Comparison of ENCODE assay signal across 22 mouse cellular contexts in genomic region chr6:97224505-97224904, GRCm38 (mm10). TPM values are rescaled to one million over a fixed set of nuclear protein-coding genes. Genes with fewer than 3 reads are reported as not detected.
DNase-seq lines count a peak whose midpoint lies in the region; ATAC-seq and TF ChIP-seq lines count a peak whose summit lies in the region.
"Had no signal": no experiment of that assay in that cellular context is flagged by ENCODE, and none has a peak within 500 bp of the region (broad histone marks: within the 10 kb centered on the region; RNA-seq: fewer than 3 reads in every experiment).

No protein-coding gene starts in this region.

- no peaks in the 10 kb centered on the region for H3K27me3 ChIP-seq in heart, adult 2 months (ENCODE audit: control insufficient read depth, insufficient read depth, low read length)
- H3K27me3 ChIP-seq in neural tube, embryonic 15.5 days (replicated peaks): no peaks in the 10 kb centered on the region
- H3K27me3 ChIP-seq: embryonic facial prominence, embryonic 13.5 days; forebrain, embryonic 12.5 days; intestine, embryonic 15.5 days had no signal

- peak; percentile 38 for DNase-seq in cerebellum, adult 9-11 months
- no peak for DNase-seq in cerebellum, postnatal 10 days
- no peak for DNase-seq in heart, adult 2 months
- DNase-seq in heart, postnatal 4 days: no peak
- peak; percentile 16 for DNase-seq in T-cell, adult 2 months (ENCODE audit: low spot score)
- DNase-seq in brain, adult 2 months (ENCODE audit: low read depth, low spot score): peak; percentile 47
- DNase-seq: adrenal gland, adult 8-10 months; adrenal gland, postnatal 36 days; cerebellum, adult 8-10 months; gastrocnemius, postnatal 25 days; heart, postnatal 14 days; kidney, adult 18-20 months had no signal

- H3K36me3 ChIP-seq in heart, adult 2 months (ENCODE audit: control insufficient read depth, insufficient read depth, low read length): peaks cover 16% of the 10 kb centered on the region
- H3K36me3 ChIP-seq in neural tube, embryonic 15.5 days: peaks cover 8% of the 10 kb centered on the region; the same call in 1 of the 2 replicates

- no peaks in the 10 kb centered on the region for H3K9me3 ChIP-seq in neural tube, embryonic 15.5 days (replicated peaks)
- H3K9me3 ChIP-seq: embryonic facial prominence, embryonic 13.5 days; forebrain, embryonic 12.5 days; hindbrain, embryonic 10.5 days; intestine, embryonic 15.5 days had no signal

- ATAC-seq in neural tube, embryonic 15.5 days (ENCODE audit: low FRiP score): no peak
- ATAC-seq: forebrain, embryonic 16.5 days; intestine, embryonic 15.5 days had no signal

- no peak for TF ChIP-seq POLR2A in heart, adult 2 months (IDR thresholded peaks at IDR 0.05; ENCODE audit: insufficient read depth, low read depth, low read length)

- H3K4me1 ChIP-seq in heart, adult 2 months (ENCODE audit: control insufficient read depth, insufficient read depth, low read length): peaks cover 19% of the 10 kb centered on the region
- peaks cover 16% of the 10 kb centered on the region for H3K4me1 ChIP-seq in neural tube, embryonic 15.5 days
- H3K4me1 ChIP-seq: intestine, embryonic 15.5 days had no signal

- peaks cover 2% of the 10 kb centered on the region for H3K79me2 ChIP-seq in heart, adult 2 months (replicated peaks; ENCODE audit: control insufficient read depth, insufficient read depth, low read length)

- no peak for TF ChIP-seq EP300 in heart, adult 2 months (IDR thresholded peaks at IDR 0.05; ENCODE audit: insufficient read depth, low read depth, low read length)

- H3K9ac ChIP-seq in heart, adult 2 months (ENCODE audit: low read depth, low read length): no peak overlapping the region
- no peak overlapping the region for H3K9ac ChIP-seq in neural tube, embryonic 15.5 days (replicated peaks)
- H3K9ac ChIP-seq: embryonic facial prominence, embryonic 13.5 days; forebrain, embryonic 12.5 days; hindbrain, embryonic 14.5 days; intestine, embryonic 15.5 days had no signal

- H3K4me2 ChIP-seq in neural tube, embryonic 15.5 days: no peak overlapping the region
- H3K4me2 ChIP-seq: embryonic facial prominence, embryonic 13.5 days; forebrain, embryonic 12.5 days; hindbrain, embryonic 14.5 days; intestine, embryonic 15.5 days had no signal

- H3K27ac ChIP-seq in heart, adult 2 months: peak overlapping the region; percentile 29
- H3K27ac ChIP-seq in neural tube, embryonic 15.5 days (replicated peaks): no peak overlapping the region
- H3K27ac ChIP-seq: embryonic facial prominence, embryonic 13.5 days; forebrain, embryonic 12.5 days; hindbrain, embryonic 10.5 days; hindbrain, embryonic 14.5 days; intestine, embryonic 15.5 days had no signal

- intact Hi-C loops in heart, adult 2 months (cut with DNase I): no loop called here

- no peak overlapping the region for H3K4me3 ChIP-seq in heart, adult 2 months
- H3K4me3 ChIP-seq in neural tube, embryonic 15.5 days (replicated peaks): no peak overlapping the region
- H3K4me3 ChIP-seq: embryonic facial prominence, embryonic 13.5 days; forebrain, embryonic 12.5 days; hindbrain, embryonic 10.5 days; intestine, embryonic 15.5 days had no signal

- 0 out of 2 replicates have a peak, but pooled peaks have one; percentile 7 for TF ChIP-seq CTCF in heart, adult 2 months (IDR thresholded peaks at IDR 0.05)

- 90% methylated on average over 8 of the region's 8 CpGs for WGBS in heart, adult 2 months
- 94% methylated on average over 8 of the region's 8 CpGs for WGBS in neural tube, embryonic 15.5 days

RNA-seq across cellular contexts. Expression of gene Arl6ip5, which starts 14.0 kb away (rescaled TPM):
- 100 to 1,000 TPM; 122 to 138 TPM for total RNA-seq in heart, adult 2 months (2021)
- 97.8 and 147 TPM in 2 replicates for polyA plus RNA-seq in heart, adult 2 months (2012; rRNA removed)
- 10 to 100 TPM; 94.2 to 95.1 TPM for total RNA-seq in heart, postnatal 4 days (2021)
- polyA plus RNA-seq in neural tube, embryonic 15.5 days (2015; fragmentation: Nextera tagmentation; extraction: Ambion mirVana): 137 and 143 TPM in 2 replicates

RNA-seq across cellular contexts. Expression of gene Uba3, which starts 19.1 kb away (rescaled TPM):
- total RNA-seq in heart, adult 2 months (2021): 10 to 100 TPM; 55.2 to 59.3 TPM
- 20.0 and 46.9 TPM in 2 replicates for polyA plus RNA-seq in heart, adult 2 months (2012; rRNA removed)
- total RNA-seq in heart, postnatal 4 days (2021): 10 to 100 TPM; 80.9 to 86.9 TPM
- polyA plus RNA-seq in neural tube, embryonic 15.5 days (2015; fragmentation: Nextera tagmentation; extraction: Ambion mirVana): 82.6 and 84.8 TPM in 2 replicates

RNA-seq across cellular contexts. Expression of gene Lmod3, which starts 28.1 kb away (rescaled TPM):
- 10 to 100 TPM; 50.1 to 63.0 TPM for total RNA-seq in heart, adult 2 months (2021)
- polyA plus RNA-seq in heart, adult 2 months (2012; rRNA removed): 26.3 and 40.0 TPM in 2 replicates
- 10 to 100 TPM; 47.8 to 48.0 TPM for total RNA-seq in heart, postnatal 4 days (2021)
- polyA plus RNA-seq in neural tube, embryonic 15.5 days (2015; fragmentation: Nextera tagmentation; extraction: Ambion mirVana): 0.61 and 0.63 TPM in 2 replicates
- total RNA-seq: adrenal gland, postnatal 36 days; granulocyte monocyte progenitor cell, adult 5-6 weeks had no signal
- polyA plus RNA-seq: forebrain, embryonic 16.5 days; frontal cortex, adult 2 months; hindbrain, embryonic 10.5 days; hindbrain, embryonic 14.5 days; kidney, embryonic 14.5 days had no signal

RNA-seq across cellular contexts. Expression of gene Tmf1, which starts 45.6 kb away (rescaled TPM):
- 10 to 100 TPM; 35.7 to 43.6 TPM for total RNA-seq in heart, adult 2 months (2021)
- polyA plus RNA-seq in heart, adult 2 months (2012; rRNA removed): 2.7 and 4.8 TPM in 2 replicates
- 10 to 100 TPM; 34.1 to 35.3 TPM for total RNA-seq in heart, postnatal 4 days (2021)
- 37.5 and 37.8 TPM in 2 replicates for polyA plus RNA-seq in neural tube, embryonic 15.5 days (2015; fragmentation: Nextera tagmentation; extraction: Ambion mirVana)

Comparison
In these comparisons a context has a peak if more than half of its experiments do, and no peak if none do; other contexts are left out.
1. DNase-seq: peak in cerebellum, adult 9-11 months (single experiment), T-cell, adult 2 months (single experiment) and brain, adult 2 months (single experiment); none in cerebellum, postnatal 10 days (0 of 2), heart, adult 2 months (0 of 2) and heart, postnatal 4 days (single experiment).